Mouse (Mus musculus): ENCODE data around the gene Rad54l. TPM values are rescaled to one million over a fixed set of nuclear protein-coding genes. Genes with fewer than 3 reads are reported as not detected.

Gene Rad54l
- total and polyA plus RNA-seq, 3 experiments = 29.4 to 44.0 TPM; not detected in 1

DNA sequence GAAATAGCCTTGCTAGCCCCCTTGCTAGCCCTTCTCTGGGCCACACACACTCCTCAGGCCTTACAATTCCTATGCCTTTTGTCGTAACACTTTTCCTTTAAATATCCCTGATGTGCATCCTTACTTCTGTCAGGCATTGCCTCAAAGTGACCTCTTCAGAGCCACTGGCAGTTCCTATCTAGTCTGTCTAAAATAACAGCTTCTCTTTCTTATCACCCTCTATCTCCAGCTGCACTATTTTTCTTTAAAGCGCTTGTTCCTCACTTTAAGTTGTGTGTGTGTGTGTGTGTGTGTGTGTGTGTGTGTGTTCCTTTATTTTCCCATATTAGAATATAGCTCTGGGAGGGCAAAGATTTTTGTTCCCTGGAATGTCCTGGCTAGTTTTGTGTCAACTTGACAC lies 76.9 kb downstream of the Rad54l start:
- peaks cover 18 to 24% of the 10 kb centered on the region in 2 experiments for H3K4me1 ChIP-seq (ENCODE audit: control insufficient read depth in 1 of 2, insufficient read depth in 2 of 2, low read length in 2 of 2)
- H3K9me3 ChIP-seq (replicated peaks; ENCODE audit: insufficient read depth, low read length) = no peaks in the 10 kb centered on the region
- H3K36me3 ChIP-seq (ENCODE audit: control insufficient read depth in 1 of 2, insufficient read depth in 2 of 2, low read length in 2 of 2) = peaks cover 0 to 23% of the 10 kb centered on the region in 2 experiments; a peak in 2 of 4 replicates
- no peaks in the 10 kb centered on the region for H3K27me3 ChIP-seq (ENCODE audit: control insufficient read depth in 1 of 2, insufficient read depth in 2 of 2, low read length in 2 of 2)
- H3K9ac ChIP-seq (ENCODE audit: control insufficient read depth, low read depth, low read length, poor library complexity, severe bottlenecking) = no peak overlapping the region
- no peak overlapping the region for H3K4me3 ChIP-seq (ENCODE audit: control insufficient read depth in 1 of 2, insufficient read depth in 1 of 2, low read depth in 2 of 2, low read length in 2 of 2)
- DNase-seq (ENCODE audit: low read depth, low spot score) = no peak
- H3K27ac ChIP-seq (ENCODE audit: control insufficient read depth, low read depth, low read length) = no peak overlapping the region
- H3K79me2 ChIP-seq (ENCODE audit: control insufficient read depth, insufficient read depth, low read length, poor library complexity) = no peaks in the 10 kb centered on the region
- TF ChIP-seq ETS1 (IDR thresholded peaks at IDR 0.05; ENCODE audit: low read depth, low read length) = peak; percentile 81
- no peak for TF ChIP-seq MAFK (IDR thresholded peaks at IDR 0.05; ENCODE audit: borderline replicate concordance, low read depth, low read length)
- TF ChIP-seq SIN3A (IDR thresholded peaks at IDR 0.05; ENCODE audit: low read length) = peak; percentile 55; the same call in 1 of the 2 replicates
- TF ChIP-seq GATA1 (IDR thresholded peaks at IDR 0.05; ENCODE audit: low read depth, low read length) = peak; percentile 59
- TF ChIP-seq EP300 (IDR thresholded peaks at IDR 0.05; ENCODE audit: low read depth in 1 of 2, low read length in 2 of 2) = peak in 1 of 2 experiments; percentile 48; a peak in 1 of 4 replicates
- no peak for TF ChIP-seq CHD1 (IDR thresholded peaks at IDR 0.05; ENCODE audit: low read depth, low read length)
- TF ChIP-seq NRF1 (IDR thresholded peaks at IDR 0.05; ENCODE audit: insufficient read depth, low read depth, low read length, poor library complexity, severe bottlenecking) = no peak
- TF ChIP-seq CHD2 (IDR thresholded peaks at IDR 0.05; ENCODE audit: low read length) = no peak
- TF ChIP-seq TCF12 (IDR thresholded peaks at IDR 0.05; ENCODE audit: low read depth, low read length) = peak; percentile 58; the same call in 1 of the 2 replicates
- no peak for TF ChIP-seq POLR2AphosphoS2 (IDR thresholded peaks at IDR 0.05; ENCODE audit: low read length)

Other genes with a start within 250 kb of the Rad54l start
- not detected in 2 replicates for gene Kncn, start 239.3 kb downstream of the Rad54l start, total RNA-seq (2012; rRNA removed)
- gene Kncn, start 239.3 kb downstream of the Rad54l start, polyA plus RNA-seq (2012; ENCODE audit: insufficient read depth in 1 of 2, insufficient read length in 2 of 2, low read depth in 1 of 2, low replicate concordance in 2 of 2, missing spikeins in 1 of 2) = not detected
- not detected in 2 replicates for gene 6430628N08Rik, start 233.0 kb downstream of the Rad54l start, total RNA-seq (2012; rRNA removed)
- not detected for gene 6430628N08Rik, start 233.0 kb downstream of the Rad54l start, polyA plus RNA-seq (2012; ENCODE audit: insufficient read depth in 1 of 2, insufficient read length in 2 of 2, low read depth in 1 of 2, low replicate concordance in 2 of 2, missing spikeins in 1 of 2)
- gene Dmbx1, start 183.8 kb downstream of the Rad54l start, total RNA-seq (2012; rRNA removed) = 0.16 and 0.19 TPM in 2 replicates
- gene Dmbx1, start 183.8 kb downstream of the Rad54l start, polyA plus RNA-seq (2012; ENCODE audit: insufficient read depth in 1 of 2, insufficient read length in 2 of 2, low read depth in 1 of 2, low replicate concordance in 2 of 2, missing spikeins in 1 of 2) = 1 to 10 TPM in 1 of 2 experiments, not detected in 1; 2.3 TPM
- gene Faah, start 105.8 kb downstream of the Rad54l start, total RNA-seq (2012; rRNA removed) = 7.5 and 10.8 TPM in 2 replicates
- gene Faah, start 105.8 kb downstream of the Rad54l start, polyA plus RNA-seq (2012; ENCODE audit: insufficient read depth in 1 of 2, insufficient read length in 2 of 2, low read depth in 1 of 2, low replicate concordance in 2 of 2, missing spikeins in 1 of 2) = 10 to 100 TPM in 1 of 2 experiments, not detected in 1; 22.2 TPM
- 13.6 and 14.9 TPM in 2 replicates for gene Nsun4, start 69.8 kb downstream of the Rad54l start, total RNA-seq (2012; rRNA removed)
- gene Nsun4, start 69.8 kb downstream of the Rad54l start, polyA plus RNA-seq (2012; ENCODE audit: insufficient read depth in 1 of 2, insufficient read length in 2 of 2, low read depth in 1 of 2, low replicate concordance in 2 of 2, missing spikeins in 1 of 2) = 10 to 100 TPM in 1 of 2 experiments, not detected in 1; 11.8 TPM
- 444 and 529 TPM in 2 replicates for gene Uqcrh, start 48.6 kb downstream of the Rad54l start, total RNA-seq (2012; rRNA removed)
- gene Uqcrh, start 48.6 kb downstream of the Rad54l start, polyA plus RNA-seq (2012; ENCODE audit: insufficient read depth in 1 of 2, insufficient read length in 2 of 2, low read depth in 1 of 2, low replicate concordance in 2 of 2, missing spikeins in 1 of 2) = 100 to 1,000 TPM; 392 to 414 TPM
- gene Lrrc41, start 48.4 kb downstream of the Rad54l start, total RNA-seq (2012; rRNA removed) = 52.8 and 64.4 TPM in 2 replicates
- gene Lrrc41, start 48.4 kb downstream of the Rad54l start, polyA plus RNA-seq (2012; ENCODE audit: insufficient read depth in 1 of 2, insufficient read length in 2 of 2, low read depth in 1 of 2, low replicate concordance in 2 of 2, missing spikeins in 1 of 2) = 10 to 100 TPM in 1 of 2 experiments, not detected in 1; 73.3 TPM
- 29.1 and 35.3 TPM in 2 replicates for gene Pomgnt1, start 150 bp upstream of the Rad54l start, total RNA-seq (2012; rRNA removed)
- gene Pomgnt1, start 150 bp upstream of the Rad54l start, polyA plus RNA-seq (2012; ENCODE audit: insufficient read depth in 1 of 2, insufficient read length in 2 of 2, low read depth in 1 of 2, low replicate concordance in 2 of 2, missing spikeins in 1 of 2) = 10 to 100 TPM in 1 of 2 experiments, not detected in 1; 33.6 TPM
- gene Lurap1, start 27.6 kb upstream of the Rad54l start, total RNA-seq (2012; rRNA removed) = 0.85 and 1.2 TPM in 2 replicates
- 1 to 10 TPM in 1 of 2 experiments, not detected in 1; 1.2 TPM for gene Lurap1, start 27.6 kb upstream of the Rad54l start, polyA plus RNA-seq (2012; ENCODE audit: insufficient read depth in 1 of 2, insufficient read length in 2 of 2, low read depth in 1 of 2, low replicate concordance in 2 of 2, missing spikeins in 1 of 2)
- 0.08 TPM in 1 of 2 replicates, not detected in the other for gene Tspan1, start 43.9 kb upstream of the Rad54l start, total RNA-seq (2012; rRNA removed)
- under 1 TPM in 1 of 2 experiments, not detected in 1; 0.03 TPM for gene Tspan1, start 43.9 kb upstream of the Rad54l start, polyA plus RNA-seq (2012; ENCODE audit: insufficient read depth in 1 of 2, insufficient read length in 2 of 2, low read depth in 1 of 2, low replicate concordance in 2 of 2, missing spikeins in 1 of 2)
- not detected in 2 replicates for gene 1700042G07Rik, start 49.7 kb upstream of the Rad54l start, total RNA-seq (2012; rRNA removed)
- not detected for gene 1700042G07Rik, start 49.7 kb upstream of the Rad54l start, polyA plus RNA-seq (2012; ENCODE audit: insufficient read depth in 1 of 2, insufficient read length in 2 of 2, low read depth in 1 of 2, low replicate concordance in 2 of 2, missing spikeins in 1 of 2)
- not detected in 2 replicates for gene Gm49337, start 49.7 kb upstream of the Rad54l start, total RNA-seq (2012; rRNA removed)
- not detected for gene Gm49337, start 49.7 kb upstream of the Rad54l start, polyA plus RNA-seq (2012; ENCODE audit: insufficient read depth in 1 of 2, insufficient read length in 2 of 2, low read depth in 1 of 2, low replicate concordance in 2 of 2, missing spikeins in 1 of 2)
- gene Pik3r3, start 97.9 kb upstream of the Rad54l start, total RNA-seq (2012; rRNA removed) = 1.1 and 2.5 TPM in 2 replicates
- gene Pik3r3, start 97.9 kb upstream of the Rad54l start, polyA plus RNA-seq (2012; ENCODE audit: insufficient read depth in 1 of 2, insufficient read length in 2 of 2, low read depth in 1 of 2, low replicate concordance in 2 of 2, missing spikeins in 1 of 2) = 1 to 10 TPM in 1 of 2 experiments, not detected in 1; 2.1 TPM

Measured in MEL (cell line).